Mouse (Mus musculus) kidney, postnatal 0 days (tissue): ENCODE measurements around the gene Gm37240. TPM values are rescaled to one million over a fixed set of nuclear protein-coding genes. Genes with fewer than 3 reads are reported as not detected.

Experiments used
- ATAC-seq: fragments of 200-750 bp; cut with Nextera tagmentation; replicated peaks from 2 replicates; pipeline ENCODE4 v1.8.0; 2017; ENCODE audit warnings: low read depth, moderate number of reproducible peaks, moderate TSS enrichment, moderate library complexity; ENCODE audit not compliant: low FRiP score
- DNase-seq: peaks from one replicate; pipeline ENCODE4 v3.0.0-alpha.2; 2016; ENCODE audit warnings: low spot score
- H3K27ac ChIP-seq: fragments of 300-500 bp; sonication (generic); 2 replicates; pipeline ENCODE4 v1.5.1; 2014; ENCODE audit warnings: mild to moderate bottlenecking
- H3K27me3 ChIP-seq: fragments of 300-500 bp; sonication (generic); 2 replicates; pipeline ENCODE4 v1.6.1; 2014; ENCODE audit warnings: low read length, mixed read lengths; ENCODE audit not compliant: insufficient read depth
- H3K36me3 ChIP-seq: fragments of 300-500 bp; sonication (generic); 2 replicates; pipeline ENCODE4 v1.6.1; 2014; ENCODE audit warnings: low read length, mixed read lengths; ENCODE audit not compliant: insufficient read depth
- H3K4me1 ChIP-seq: fragments of 300-500 bp; sonication (generic); replicated peaks from 2 replicates; pipeline ENCODE4 v1.6.1; 2014; ENCODE audit warnings: antibody characterized with exemption, low read length, mixed read lengths; ENCODE audit not compliant: insufficient read depth
- H3K4me2 ChIP-seq: fragments of 300-500 bp; sonication (generic); 2 replicates; pipeline ENCODE4 v1.6.1; 2014; ENCODE audit warnings: mild to moderate bottlenecking, low read length, moderate library complexity, mixed read lengths
- H3K4me3 ChIP-seq: fragments of 300-500 bp; sonication (generic); replicated peaks from 2 replicates; pipeline ENCODE4 v1.5.1; 2014; ENCODE audit warnings: low read depth, low read length
- H3K9ac ChIP-seq: fragments of 300-500 bp; sonication (generic); 2 replicates; pipeline ENCODE4 v1.6.1; 2014; ENCODE audit warnings: low read depth, low read length
- H3K9me3 ChIP-seq: fragments of 300-500 bp; sonication (generic); replicated peaks from 2 replicates; pipeline ENCODE4 v1.6.1; 2016; ENCODE audit warnings: low read length, inconsistent platforms, mixed read lengths
- CTCF ChIP-seq: IDR thresholded peaks from 2 replicates; pipeline ENCODE4 v1.5.1; 2016; ENCODE audit warnings: antibody characterized with exemption, low read depth, mild to moderate bottlenecking, moderate library complexity
- WGBS: fragments of 180-500 bp; shearing (Covaris S2); extraction: QIAGEN DNeasy Blood & Tissue Kit; methylation state at CpG from one replicate; pipeline ENCODE4 v1.1.7; 2014; 5-methylcytosine and 5-hydroxymethylcytosine counted together
- polyA plus RNA-seq: library from polyadenylated mRNA; unstranded; fragments of >200 nt; fragmentation: Nextera tagmentation; extraction: Ambion mirVana; gene quantifications from 2 replicates; pipeline ENCODE4 v1.2.1, GENCODE M21; 2015

Gm37240 gene
- polyA plus RNA-seq, 1 experiment from 2014 or later = 10.8 TPM

GRCm38 (mm10) chr3:85722581-85722980 is 164.7 kb downstream of the Gm37240 start:
- ATAC-seq (no peak), DNase-seq (no peak)
- 85% methylated on average over 6 of the region's 6 CpGs for WGBS
- no peak overlapping the region for H3K4me2 ChIP-seq
- H3K27me3 ChIP-seq = no peaks in the 10 kb centered on the region
- no peak overlapping the region for H3K4me3 ChIP-seq
- no peak overlapping the region for H3K27ac ChIP-seq
- no peaks in the 10 kb centered on the region for H3K4me1 ChIP-seq
- TF ChIP-seq CTCF = no peak
- no peaks in the 10 kb centered on the region for H3K36me3 ChIP-seq
- H3K9ac ChIP-seq = no peak overlapping the region
- no peaks in the 10 kb centered on the region for H3K9me3 ChIP-seq

GRCm38 (mm10) chr3:85715764-85716297 is 171.5 kb downstream of the Gm37240 start:
- H3K4me1 ChIP-seq = no peaks in the 10 kb centered on the region
- H3K27me3 ChIP-seq = no peaks in the 10 kb centered on the region
- H3K27ac ChIP-seq = no peak overlapping the region
- DNase-seq (no peak), ATAC-seq (no peak)
- 89% methylated on average over 4 of the region's 4 CpGs for WGBS
- TF ChIP-seq CTCF = no peak
- H3K4me2 ChIP-seq = no peak overlapping the region
- H3K36me3 ChIP-seq = no peaks in the 10 kb centered on the region
- H3K4me3 ChIP-seq = no peak overlapping the region
- H3K9ac ChIP-seq = no peak overlapping the region
- no peaks in the 10 kb centered on the region for H3K9me3 ChIP-seq

- H3K4me1 ChIP-seq = no peaks in the 10 kb centered on the region
- H3K4me3 ChIP-seq = no peak overlapping the region
- 82% methylated on average over 7 of the region's 7 CpGs for whole genome bisulfite sequencing
- no peak overlapping the region for H3K4me2 ChIP-seq
- H3K27me3 ChIP-seq = no peaks in the 10 kb centered on the region
- ATAC-seq = no peak
- TF ChIP-seq CTCF = no peak
- no peak for DNase-seq
- no peak overlapping the region for H3K27ac ChIP-seq
- H3K36me3 ChIP-seq = no peaks in the 10 kb centered on the region
- no peak overlapping the region for H3K9ac ChIP-seq
- no peaks in the 10 kb centered on the region for H3K9me3 ChIP-seq
Observed at GRCm38 (mm10) chr3:85713936-85714709, 173.2 kb downstream of the Gm37240 start.

GRCm38 (mm10) chr3:85710695-85711094 is 176.6 kb downstream of the Gm37240 start:
- H3K4me2 ChIP-seq = no peak overlapping the region
- TF ChIP-seq CTCF = no peak
- ATAC-seq (no peak), DNase-seq (no peak)
- H3K36me3 ChIP-seq = no peaks in the 10 kb centered on the region
- H3K9me3 ChIP-seq = no peaks in the 10 kb centered on the region
- WGBS = 45% methylated on average over 8 of the region's 8 CpGs
- H3K9ac ChIP-seq = no peak overlapping the region
- no peak overlapping the region for H3K27ac ChIP-seq
- no peaks in the 10 kb centered on the region for H3K4me1 ChIP-seq
- H3K27me3 ChIP-seq = no peaks in the 10 kb centered on the region
- H3K4me3 ChIP-seq = no peak overlapping the region

GRCm38 (mm10) chr3:85707421-85707820 is 179.9 kb downstream of the Gm37240 start:
- no peaks in the 10 kb centered on the region for H3K36me3 ChIP-seq
- 35% methylated on average over 7 of the region's 7 CpGs for WGBS

GRCm38 (mm10) chr3:85703141-85703882 is 184.0 kb downstream of the Gm37240 start:
- DNase-seq (no peak), ATAC-seq (no peak)
- Histone ChIP-seq H3K4me2 (no peak overlapping the region), H3K4me3 (no peak overlapping the region), H3K36me3 (no peaks in the 10 kb centered on the region), H3K27ac (no peak overlapping the region), H3K9ac (no peak overlapping the region), H3K27me3 (no peaks in the 10 kb centered on the region), H3K4me1 (no peaks in the 10 kb centered on the region), H3K9me3 (no peaks in the 10 kb centered on the region)
- TF ChIP-seq CTCF = no peak
- WGBS = 70% methylated on average over 6 of the region's 6 CpGs

More at GRCm38 (mm10) chr3:85707421-85707820, 179.9 kb downstream of the Gm37240 start:
- no peak for ATAC-seq
- Histone ChIP-seq H3K9me3 (no peaks in the 10 kb centered on the region), H3K27ac (no peak overlapping the region), H3K4me3 (no peak overlapping the region), H3K4me1 (no peaks in the 10 kb centered on the region), H3K9ac (no peak overlapping the region), H3K27me3 (no peaks in the 10 kb centered on the region), H3K4me2 (no peak overlapping the region)
- peak; percentile 89 for DNase-seq
- peak; percentile 89 for TF ChIP-seq CTCF
